Comparison of ENCODE assay signal across 9 mouse cellular contexts in genomic region chr6:126497878-126498277, GRCm38 (mm10). TPM values are rescaled to one million over a fixed set of nuclear protein-coding genes. Genes with fewer than 3 reads are reported as not detected.
DNase-seq lines count a peak whose midpoint lies in the region; ATAC-seq and TF ChIP-seq lines count a peak whose summit lies in the region.
"Had no signal": no experiment of that assay in that cellular context is flagged by ENCODE, and none has a peak within 500 bp of the region (broad histone marks: within the 10 kb centered on the region; RNA-seq: fewer than 3 reads in every experiment).

No protein-coding gene starts in this region.

- peak; percentile 45 for DNase-seq in kidney, adult 2 months
- peak; percentile 72 for DNase-seq in R1 (ENCODE audit: low read depth, low spot score)
- peak; percentile 59 for DNase-seq in limb, embryonic 10.5 days (ENCODE audit: low spot score)
- peak; percentile 80 for DNase-seq in retina, embryonic 14.5 days (ENCODE audit: low spot score)
- no peak for DNase-seq in natural killer cell, adult 2 months (ENCODE audit: low spot score in 2 of 2)

- no peak for ATAC-seq in kidney, embryonic 14.5 days (ENCODE audit: low FRiP score, low TSS enrichment)
- peak; percentile 45; the same call in 1 of the 2 replicates for ATAC-seq in hindbrain, embryonic 13.5 days (ENCODE audit: low FRiP score)

- 0 out of 2 replicates have a peak, but pooled peaks cover 3% of the 10 kb centered on the region for H3K9me3 ChIP-seq in kidney, embryonic 14.5 days (ENCODE audit: control insufficient read depth, low read length)
- H3K9me3 ChIP-seq in hindbrain, embryonic 13.5 days: peaks cover 3% of the 10 kb centered on the region; the same call in 1 of the 2 replicates
- no peaks in the 10 kb centered on the region for H3K9me3 ChIP-seq in limb, embryonic 10.5 days (replicated peaks)
- H3K9me3 ChIP-seq: liver, embryonic 15.5 days had no signal

- H3K4me1 ChIP-seq in kidney, adult 2 months (ENCODE audit: control insufficient read depth, insufficient read depth, low read length): no peaks in the 10 kb centered on the region
- no peaks in the 10 kb centered on the region for H3K4me1 ChIP-seq in kidney, embryonic 14.5 days (ENCODE audit: control insufficient read depth, insufficient read depth, low read length)
- H3K4me1 ChIP-seq in cortical plate, adult 2 months (ENCODE audit: control insufficient read depth, insufficient read depth, low read length): no peaks in the 10 kb centered on the region
- peaks cover 16% of the 10 kb centered on the region for H3K4me1 ChIP-seq in hindbrain, embryonic 13.5 days (replicated peaks)
- H3K4me1 ChIP-seq in limb, embryonic 10.5 days: peaks cover 32% of the 10 kb centered on the region
- H3K4me1 ChIP-seq: liver, embryonic 15.5 days had no signal

- H3K27me3 ChIP-seq in kidney, adult 2 months (replicated peaks; ENCODE audit: control insufficient read depth, insufficient read depth, low read length): no peaks in the 10 kb centered on the region
- no peaks in the 10 kb centered on the region for H3K27me3 ChIP-seq in kidney, embryonic 14.5 days (ENCODE audit: control insufficient read depth, insufficient read depth, low read length)
- H3K27me3 ChIP-seq in hindbrain, embryonic 13.5 days: 0 out of 2 replicates have a peak, but pooled peaks cover 7% of the 10 kb centered on the region
- H3K27me3 ChIP-seq in limb, embryonic 10.5 days (ENCODE audit: low read depth, poor library complexity, severe bottlenecking): peaks cover 7% of the 10 kb centered on the region; the same call in 1 of the 2 replicates
- H3K27me3 ChIP-seq: liver, embryonic 15.5 days had no signal

- H3K36me3 ChIP-seq in kidney, adult 2 months (ENCODE audit: control insufficient read depth, insufficient read depth, low read length): no peaks in the 10 kb centered on the region
- no peaks in the 10 kb centered on the region for H3K36me3 ChIP-seq in kidney, embryonic 14.5 days (ENCODE audit: control insufficient read depth, insufficient read depth, low read length)
- H3K36me3 ChIP-seq in hindbrain, embryonic 13.5 days: no peaks in the 10 kb centered on the region
- no peaks in the 10 kb centered on the region for H3K36me3 ChIP-seq in limb, embryonic 10.5 days
- H3K36me3 ChIP-seq: liver, embryonic 15.5 days had no signal

- WGBS in kidney, adult 2 months: 60% methylated on average over 5 of the region's 5 CpGs
- 60% methylated on average over 5 of the region's 5 CpGs for WGBS in kidney, embryonic 14.5 days
- 53% methylated on average over 5 of the region's 5 CpGs for WGBS in hindbrain, embryonic 13.5 days
- 59% methylated on average over 5 of the region's 5 CpGs for WGBS in limb, embryonic 10.5 days

- no peak overlapping the region for H3K27ac ChIP-seq in kidney, adult 2 months (ENCODE audit: insufficient read depth, low read depth, low read length)
- no peak overlapping the region for H3K27ac ChIP-seq in kidney, embryonic 14.5 days (ENCODE audit: low read depth, low read length)
- no peak overlapping the region for H3K27ac ChIP-seq in cortical plate, adult 2 months (ENCODE audit: insufficient read depth, low read length)
- no peak overlapping the region for H3K27ac ChIP-seq in hindbrain, embryonic 13.5 days
- no peak overlapping the region for H3K27ac ChIP-seq in limb, embryonic 10.5 days
- H3K27ac ChIP-seq: liver, embryonic 15.5 days had no signal

- no peak for TF ChIP-seq POLR2A in kidney, adult 2 months (IDR thresholded peaks at IDR 0.05; ENCODE audit: low read depth, low read length)
- TF ChIP-seq POLR2A in cortical plate, adult 2 months (IDR thresholded peaks at IDR 0.05; ENCODE audit: extremely low read depth, insufficient read depth, low read length): no peak

- H3K9ac ChIP-seq in kidney, embryonic 14.5 days (ENCODE audit: low read depth, low read length): no peak overlapping the region
- no peak overlapping the region for H3K9ac ChIP-seq in hindbrain, embryonic 13.5 days
- H3K9ac ChIP-seq: liver, embryonic 15.5 days had no signal

- no peak overlapping the region for H3K4me3 ChIP-seq in kidney, adult 2 months (ENCODE audit: insufficient read depth, low read depth, low read length)
- no peak overlapping the region for H3K4me3 ChIP-seq in kidney, embryonic 14.5 days (ENCODE audit: low read length)
- H3K4me3 ChIP-seq in cortical plate, adult 2 months (ENCODE audit: insufficient read depth, low read length): no peak overlapping the region
- no peak overlapping the region for H3K4me3 ChIP-seq in hindbrain, embryonic 13.5 days
- no peak overlapping the region for H3K4me3 ChIP-seq in limb, embryonic 10.5 days
- H3K4me3 ChIP-seq: liver, embryonic 15.5 days had no signal

- peak; percentile 66 for TF ChIP-seq CTCF in kidney, adult 2 months (conservative IDR thresholded peaks at IDR 0.05; ENCODE audit: insufficient read depth, insufficient read length, low read depth, low read length)
- peak; percentile 79 for TF ChIP-seq CTCF in cortical plate, adult 2 months (IDR thresholded peaks at IDR 0.05; ENCODE audit: extremely low read depth, insufficient read depth, low read length)

- H3K4me2 ChIP-seq in kidney, embryonic 14.5 days (replicated peaks; ENCODE audit: low read depth, low read length): no peak overlapping the region
- no peak overlapping the region for H3K4me2 ChIP-seq in hindbrain, embryonic 13.5 days
- H3K4me2 ChIP-seq: liver, embryonic 15.5 days had no signal

RNA-seq across cellular contexts. Expression of gene Kcna5, which starts 37.3 kb away (rescaled TPM):
- 1.2 and 1.8 TPM in 2 replicates for polyA plus RNA-seq in kidney, adult 2 months (2012; rRNA removed)
- 1.7 and 4.2 TPM in 2 replicates for polyA plus RNA-seq in kidney, embryonic 14.5 days (2014; fragmentation: Nextera tagmentation; extraction: Ambion mirVana)
- polyA plus RNA-seq in cortical plate, adult 2 months (2012; rRNA removed): 0.93 and 1.9 TPM in 2 replicates
- 2.2 and 2.4 TPM in 2 replicates for polyA plus RNA-seq in hindbrain, embryonic 13.5 days (2015; fragmentation: Nextera tagmentation; extraction: Ambion mirVana)
- 1.3 TPM in 2 replicates for polyA plus RNA-seq in limb, embryonic 10.5 days (2016; fragmentation: Nextera tagmentation; extraction: Ambion mirVana)

Comparison
In these comparisons a context has a peak if more than half of its experiments do, and no peak if none do; other contexts are left out.
1. DNase-seq: peak in kidney, adult 2 months (single experiment), R1 (single experiment), limb, embryonic 10.5 days (single experiment) and retina, embryonic 14.5 days (single experiment); none in natural killer cell, adult 2 months (0 of 2).